Mouse (Mus musculus): ENCODE results near the gene Btg4. TPM values are rescaled to one million over a fixed set of nuclear protein-coding genes. Genes with fewer than 3 reads are reported as not detected.

Btg4 gene
- polyA plus RNA-seq, 1 experiment, result 10.2 TPM

DNA sequence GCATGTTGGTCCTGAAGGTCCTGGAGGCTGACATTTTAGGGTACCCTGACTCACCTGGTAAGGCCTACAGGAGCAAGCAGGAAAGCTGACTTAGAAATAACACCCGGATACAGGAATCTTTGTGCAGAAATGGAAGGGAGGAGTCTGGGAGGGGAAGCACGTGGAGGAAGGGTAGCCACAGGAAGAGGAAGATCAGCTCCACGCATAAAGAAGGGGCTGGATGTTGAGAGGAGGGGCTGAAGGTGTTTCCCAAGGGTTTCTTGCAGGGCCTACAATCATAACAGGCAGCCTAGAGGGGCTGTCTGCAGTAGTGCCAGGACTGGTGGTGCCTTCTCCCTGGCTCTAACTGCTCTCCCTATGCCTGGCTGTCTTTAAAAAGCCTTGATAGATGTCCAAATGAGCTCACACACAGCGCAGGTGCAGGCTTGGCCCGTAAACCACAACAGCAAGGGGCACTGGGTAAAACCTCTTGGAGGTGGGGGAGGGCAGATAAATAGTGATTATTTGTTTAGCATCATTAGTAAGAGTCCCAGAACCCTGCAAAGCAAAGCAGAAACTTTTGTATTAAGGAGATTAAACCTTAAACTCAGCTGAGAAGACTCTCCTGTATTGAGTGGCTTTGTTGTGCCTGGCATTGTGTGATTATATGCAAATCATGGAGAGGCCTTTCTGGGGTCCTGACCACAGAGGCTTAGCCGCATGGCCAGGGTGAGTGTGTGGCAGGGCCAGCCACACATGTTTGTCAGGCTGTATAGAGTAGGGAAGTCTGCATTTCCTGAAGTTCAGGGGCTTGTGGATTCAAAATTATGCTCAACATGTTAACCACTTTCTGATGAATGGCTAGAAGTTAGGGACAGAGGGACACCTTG, 104.8 kb downstream of the Btg4 start, which contains the start of gene Gm32742:
Gene Gm32742, minus strand, starts transcription at position 206 of the 869 bp plus-strand sequence.
- no peaks in the 10 kb centered on the region for H3K4me1 ChIP-seq (ENCODE audit: control insufficient read depth, insufficient read depth, low read length)
- no peaks in the 10 kb centered on the region for H3K36me3 ChIP-seq (ENCODE audit: control insufficient read depth, insufficient read depth, low read length)
- H3K4me3 ChIP-seq (ENCODE audit: control insufficient read depth, low read depth, low read length), result no peak within 1 kb of the TSS
- no peak within 1 kb of the TSS for H3K27ac ChIP-seq (ENCODE audit: control insufficient read depth, insufficient read depth, low read depth, low read length)
- TF ChIP-seq CTCF (IDR thresholded peaks at IDR 0.05; ENCODE audit: control insufficient read depth, insufficient read depth, insufficient replicate concordance, low read depth, low read length) (no peak), POLR2A (IDR thresholded peaks at IDR 0.05; ENCODE audit: control insufficient read depth, low read depth, low read length) (no peak)
- H3K27me3 ChIP-seq (ENCODE audit: control insufficient read depth, insufficient read depth, low read length), result no peaks in the 10 kb centered on the region

DNA sequence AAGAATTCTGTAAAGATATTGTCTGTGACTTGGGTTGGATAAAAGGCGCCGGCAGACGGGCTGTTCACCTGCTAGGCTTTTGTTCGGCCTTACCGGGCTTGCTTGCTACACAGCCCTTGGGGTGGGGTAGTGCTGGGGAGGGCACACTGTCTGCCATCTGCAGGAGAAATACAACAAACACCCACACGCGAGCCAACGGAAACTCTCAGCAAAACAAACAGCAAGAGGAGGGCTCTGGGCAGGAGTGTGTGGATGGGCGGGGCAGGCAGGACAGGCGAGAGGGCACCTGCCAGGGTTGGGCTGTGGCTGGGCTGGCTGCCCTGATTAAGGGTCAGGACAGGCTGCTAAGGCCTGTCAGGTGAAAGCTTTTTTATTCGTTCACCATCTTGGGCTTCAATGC, 107.3 kb downstream of the Btg4 start:
- TF ChIP-seq POLR2A (IDR thresholded peaks at IDR 0.05; ENCODE audit: control insufficient read depth, low read depth, low read length) (no peak), CTCF (IDR thresholded peaks at IDR 0.05; ENCODE audit: control insufficient read depth, insufficient read depth, insufficient replicate concordance, low read depth, low read length) (no peak)

DNA sequence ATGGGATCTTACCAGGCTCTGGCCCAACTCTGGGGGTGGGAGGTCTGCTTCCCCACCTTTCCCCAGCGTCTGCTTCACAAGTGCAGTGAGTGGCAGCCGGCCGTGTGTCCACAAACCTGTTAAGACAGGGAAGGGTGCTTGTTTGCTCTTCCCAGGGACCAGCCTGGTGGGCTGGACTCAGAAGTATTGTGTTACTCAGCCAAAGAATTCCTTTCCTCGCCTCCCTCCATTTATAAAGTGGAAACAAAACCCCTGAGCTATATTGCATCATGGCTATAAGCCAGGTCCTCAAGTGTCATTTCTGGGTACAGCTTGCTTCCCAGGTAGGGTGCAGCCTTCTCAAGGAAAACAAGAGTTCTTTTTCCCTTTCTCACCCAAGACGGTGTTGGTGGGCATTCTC, 108.0 kb downstream of the Btg4 start:
- no peak overlapping the region for H3K27ac ChIP-seq (ENCODE audit: control insufficient read depth, insufficient read depth, low read depth, low read length)

More for the DNA sequence above, 107.3 kb downstream of the Btg4 start:
- no peaks in the 10 kb centered on the region for H3K36me3 ChIP-seq (ENCODE audit: control insufficient read depth, insufficient read depth, low read length)
- H3K4me3 ChIP-seq (ENCODE audit: control insufficient read depth, low read depth, low read length), result no peak overlapping the region
- no peaks in the 10 kb centered on the region for H3K27me3 ChIP-seq (ENCODE audit: control insufficient read depth, insufficient read depth, low read length)
- H3K4me1 ChIP-seq (ENCODE audit: control insufficient read depth, insufficient read depth, low read length), result no peaks in the 10 kb centered on the region
- H3K27ac ChIP-seq (ENCODE audit: control insufficient read depth, insufficient read depth, low read depth, low read length), result no peak overlapping the region

DNA sequence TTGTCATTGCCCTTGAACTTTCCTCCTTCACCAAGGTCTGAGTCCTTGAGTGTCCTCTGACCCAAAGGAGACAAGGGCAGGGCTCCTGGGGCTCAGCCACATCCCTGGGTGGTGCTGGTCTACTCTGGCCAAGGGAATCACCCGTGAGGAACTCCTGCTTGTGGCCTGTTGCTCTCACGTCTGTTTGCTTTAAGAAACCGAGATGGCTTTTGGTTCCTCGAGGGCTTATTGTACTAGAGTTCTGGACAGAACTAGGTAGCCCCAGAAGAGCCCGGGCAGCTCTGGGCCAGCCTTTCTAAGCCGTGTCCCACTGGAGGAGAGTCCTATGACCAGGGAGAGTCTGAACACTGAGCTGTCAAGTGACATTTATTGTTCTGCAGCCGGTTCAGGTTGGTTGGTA, 108.4 kb downstream of the Btg4 start:
- no peaks in the 10 kb centered on the region for H3K27me3 ChIP-seq (ENCODE audit: control insufficient read depth, insufficient read depth, low read length)
- no peak overlapping the region for H3K4me3 ChIP-seq (ENCODE audit: control insufficient read depth, low read depth, low read length)
- H3K4me1 ChIP-seq (ENCODE audit: control insufficient read depth, insufficient read depth, low read length), result no peaks in the 10 kb centered on the region
- TF ChIP-seq POLR2A (IDR thresholded peaks at IDR 0.05; ENCODE audit: control insufficient read depth, low read depth, low read length) (no peak), CTCF (IDR thresholded peaks at IDR 0.05; ENCODE audit: control insufficient read depth, insufficient read depth, insufficient replicate concordance, low read depth, low read length) (no peak)
- H3K36me3 ChIP-seq (ENCODE audit: control insufficient read depth, insufficient read depth, low read length), result no peaks in the 10 kb centered on the region
- no peak overlapping the region for H3K27ac ChIP-seq (ENCODE audit: control insufficient read depth, insufficient read depth, low read depth, low read length)

More for the DNA sequence above, 108.0 kb downstream of the Btg4 start:
- no peaks in the 10 kb centered on the region for H3K27me3 ChIP-seq (ENCODE audit: control insufficient read depth, insufficient read depth, low read length)
- H3K4me1 ChIP-seq (ENCODE audit: control insufficient read depth, insufficient read depth, low read length), result no peaks in the 10 kb centered on the region
- H3K4me3 ChIP-seq (ENCODE audit: control insufficient read depth, low read depth, low read length), result no peak overlapping the region
- TF ChIP-seq POLR2A (IDR thresholded peaks at IDR 0.05; ENCODE audit: control insufficient read depth, low read depth, low read length), result no peak
- no peak for TF ChIP-seq CTCF (IDR thresholded peaks at IDR 0.05; ENCODE audit: control insufficient read depth, insufficient read depth, insufficient replicate concordance, low read depth, low read length)
- H3K36me3 ChIP-seq (ENCODE audit: control insufficient read depth, insufficient read depth, low read length), result no peaks in the 10 kb centered on the region

Other genes starting within 250 kb of the Btg4 start
- 77.4 and 80.9 TPM in 2 replicates for gene Ppp2r1b, start 215.6 kb upstream of the Btg4 start, polyA plus RNA-seq (2012; rRNA removed)
- gene Sik2, start 51.8 kb upstream of the Btg4 start, polyA plus RNA-seq (2012; rRNA removed), result 25.7 and 28.1 TPM in 2 replicates
- 0.61 and 0.65 TPM in 2 replicates for gene Layn, start 16.2 kb downstream of the Btg4 start, polyA plus RNA-seq (2012; rRNA removed)
- 39.0 and 40.5 TPM in 2 replicates for gene 4833427G06Rik, start 41.2 kb downstream of the Btg4 start, polyA plus RNA-seq (2012; rRNA removed)
- 0.01 TPM in 2 replicates for gene Gm32742, start 104.6 kb downstream of the Btg4 start, polyA plus RNA-seq (2012; rRNA removed)
- gene Pou2af1, start 152.8 kb downstream of the Btg4 start, polyA plus RNA-seq (2012; rRNA removed), result 0.48 and 0.52 TPM in 2 replicates
- gene Colca2, start 217.7 kb downstream of the Btg4 start, polyA plus RNA-seq (2012; rRNA removed), result 4.8 and 7.2 TPM in 2 replicates

All from testis, adult 2 months (tissue).